Mouse (Mus musculus) spleen, postnatal 36 days (tissue): ENCODE data around the gene Ifitm10.
"Not testable (repeated sequence)": the region's sequence is repeated elsewhere in the genome, so short reads cannot be mapped to it uniquely, and the experiment has no call there.

ENCODE experiments used
- DNase-seq, 2 experiments: peaks; one replicate each; pipeline ENCODE4 v3.0.0; 2022; ENCODE audit warnings: low spot score in 2 of 2, mixed read lengths in 1 of 2

Ifitm10 gene

GRCm38 (mm10) chr7:142322641-142323040 lies 50.9 kb downstream of the Ifitm10 start:
- no peak for DNase-seq

- not testable (repeated sequence) for DNase-seq
Measured at GRCm38 (mm10) chr7:142321637-142322306, 51.8 kb downstream of the Ifitm10 start.

GRCm38 (mm10) chr7:142320906-142321305 lies 52.6 kb downstream of the Ifitm10 start:
- no peak for DNase-seq

- DNase-seq, result no peak
Measured at GRCm38 (mm10) chr7:142319124-142319523, 54.4 kb downstream of the Ifitm10 start.

GRCm38 (mm10) chr7:142317216-142317615 lies 56.3 kb downstream of the Ifitm10 start:
- DNase-seq, result no peak

- no peak for DNase-seq
Measured at GRCm38 (mm10) chr7:142316558-142316957, 57.0 kb downstream of the Ifitm10 start.

- no peak for DNase-seq
Measured at GRCm38 (mm10) chr7:142314600-142315285, 58.8 kb downstream of the Ifitm10 start.

GRCm38 (mm10) chr7:142303929-142304328 lies 69.6 kb downstream of the Ifitm10 start:
- DNase-seq, result not testable (repeated sequence)

- DNase-seq, result no peak
Measured at GRCm38 (mm10) chr7:142303249-142303648, 70.3 kb downstream of the Ifitm10 start, which contains the start of gene Krtap5-4. Krtap5-4 (plus strand) TSS chr7:142303549.

- DNase-seq, result not testable (repeated sequence)
Measured at GRCm38 (mm10) chr7:142297018-142297417, 76.5 kb downstream of the Ifitm10 start, which contains the start of gene Krtap5-1. Krtap5-1 (minus strand) TSS chr7:142297118.

GRCm38 (mm10) chr7:142296108-142296507 lies 77.4 kb downstream of the Ifitm10 start:
- DNase-seq, result not testable (repeated sequence)

- DNase-seq, result no peak
Measured at GRCm38 (mm10) chr7:142295418-142295817, 78.1 kb downstream of the Ifitm10 start.

- not testable (repeated sequence) for DNase-seq
Measured at GRCm38 (mm10) chr7:142293851-142294250, 79.7 kb downstream of the Ifitm10 start.

GRCm38 (mm10) chr7:142285910-142286612 lies 87.5 kb downstream of the Ifitm10 start:
- not testable (repeated sequence) for DNase-seq

- no peak for DNase-seq
Measured at GRCm38 (mm10) chr7:142285130-142285835, 88.3 kb downstream of the Ifitm10 start.

GRCm38 (mm10) chr7:142284615-142285080 lies 88.9 kb downstream of the Ifitm10 start:
- peak; percentile 70 to 78 for DNase-seq

- peak; percentile 43 to 49 for DNase-seq
Measured at GRCm38 (mm10) chr7:142284023-142284591, 89.4 kb downstream of the Ifitm10 start.

- not testable (repeated sequence) for DNase-seq
Measured at GRCm38 (mm10) chr7:142282847-142283246, 90.7 kb downstream of the Ifitm10 start.

GRCm38 (mm10) chr7:142279291-142279690 lies 94.3 kb downstream of the Ifitm10 start:
- not testable (repeated sequence) for DNase-seq

GRCm38 (mm10) chr7:142278183-142278582 lies 95.4 kb downstream of the Ifitm10 start:
- peak in 1 of 2 experiments; percentile 11 for DNase-seq
